Mouse (Mus musculus): Measurements from ENCODE around the gene Ovol1. TPM values are rescaled to one million over a fixed set of nuclear protein-coding genes. Genes with fewer than 3 reads are reported as not detected.

Ovol1 gene
- polyA plus RNA-seq, 1 experiment from 2014 or later: 0.31 TPM

Other genes with a start within 250 kb of the Ovol1 start
- gene Catsper1, start 224.9 kb downstream of the Ovol1 start, polyA plus RNA-seq (2015; fragmentation: Nextera tagmentation; extraction: Ambion mirVana): not detected in 2 replicates
- 0.57 TPM in 1 of 2 replicates, not detected in the other for gene Cst6, start 211.1 kb downstream of the Ovol1 start, polyA plus RNA-seq (2015; fragmentation: Nextera tagmentation; extraction: Ambion mirVana)
- gene Eif1ad, start 193.9 kb downstream of the Ovol1 start, polyA plus RNA-seq (2015; fragmentation: Nextera tagmentation; extraction: Ambion mirVana): 22.4 and 23.5 TPM in 2 replicates
- 189 and 214 TPM in 2 replicates for gene Banf1, start 193.5 kb downstream of the Ovol1 start, polyA plus RNA-seq (2015; fragmentation: Nextera tagmentation; extraction: Ambion mirVana)
- 23.8 and 25.8 TPM in 2 replicates for gene Sart1, start 171.9 kb downstream of the Ovol1 start, polyA plus RNA-seq (2015; fragmentation: Nextera tagmentation; extraction: Ambion mirVana)
- gene Tsga10ip, start 158.1 kb downstream of the Ovol1 start, polyA plus RNA-seq (2015; fragmentation: Nextera tagmentation; extraction: Ambion mirVana): 0.05 and 0.26 TPM in 2 replicates
- gene Drap1, start 135.7 kb downstream of the Ovol1 start, polyA plus RNA-seq (2015; fragmentation: Nextera tagmentation; extraction: Ambion mirVana): 61.4 and 64.5 TPM in 2 replicates
- 6.1 and 7.1 TPM in 2 replicates for gene AI837181, start 135.5 kb downstream of the Ovol1 start, polyA plus RNA-seq (2015; fragmentation: Nextera tagmentation; extraction: Ambion mirVana)
- gene Fosl1, start 113.1 kb downstream of the Ovol1 start, polyA plus RNA-seq (2015; fragmentation: Nextera tagmentation; extraction: Ambion mirVana): not detected in 2 replicates
- 0.86 and 0.97 TPM in 2 replicates for gene Ccdc85b, start 102.8 kb downstream of the Ovol1 start, polyA plus RNA-seq (2015; fragmentation: Nextera tagmentation; extraction: Ambion mirVana)
- 25.9 and 27.2 TPM in 2 replicates for gene Fibp, start 100.0 kb downstream of the Ovol1 start, polyA plus RNA-seq (2015; fragmentation: Nextera tagmentation; extraction: Ambion mirVana)
- gene Ctsw, start 92.1 kb downstream of the Ovol1 start, polyA plus RNA-seq (2015; fragmentation: Nextera tagmentation; extraction: Ambion mirVana): 0.36 and 0.58 TPM in 2 replicates
- 13.5 and 15.8 TPM in 2 replicates for gene Efemp2, start 86.7 kb downstream of the Ovol1 start, polyA plus RNA-seq (2015; fragmentation: Nextera tagmentation; extraction: Ambion mirVana)
- 12.7 and 15.6 TPM in 2 replicates for gene Mus81, start 72.2 kb downstream of the Ovol1 start, polyA plus RNA-seq (2015; fragmentation: Nextera tagmentation; extraction: Ambion mirVana)
- 930 and 955 TPM in 2 replicates for gene Cfl1, start 70.2 kb downstream of the Ovol1 start, polyA plus RNA-seq (2015; fragmentation: Nextera tagmentation; extraction: Ambion mirVana)
- gene 1700020D05Rik, start 56.9 kb downstream of the Ovol1 start, polyA plus RNA-seq (2015; fragmentation: Nextera tagmentation; extraction: Ambion mirVana): 0.09 and 0.14 TPM in 2 replicates
- gene Snx32, start 50.1 kb downstream of the Ovol1 start, polyA plus RNA-seq (2015; fragmentation: Nextera tagmentation; extraction: Ambion mirVana): 5.7 and 7.2 TPM in 2 replicates
- 3.5 and 4.4 TPM in 2 replicates for gene Ap5b1, start 7.4 kb upstream of the Ovol1 start, polyA plus RNA-seq (2015; fragmentation: Nextera tagmentation; extraction: Ambion mirVana)
- gene Rnaseh2c, start 41.2 kb upstream of the Ovol1 start, polyA plus RNA-seq (2015; fragmentation: Nextera tagmentation; extraction: Ambion mirVana): 92.2 and 115 TPM in 2 replicates
- 15.9 and 16.4 TPM in 2 replicates for gene Kat5, start 49.6 kb upstream of the Ovol1 start, polyA plus RNA-seq (2015; fragmentation: Nextera tagmentation; extraction: Ambion mirVana)
- gene Rela, start 76.8 kb upstream of the Ovol1 start, polyA plus RNA-seq (2015; fragmentation: Nextera tagmentation; extraction: Ambion mirVana): 21.6 and 23.6 TPM in 2 replicates
- gene Sipa1, start 103.1 kb upstream of the Ovol1 start, polyA plus RNA-seq (2015; fragmentation: Nextera tagmentation; extraction: Ambion mirVana): 19.7 and 22.3 TPM in 2 replicates
- gene Map3k11, start 128.1 kb upstream of the Ovol1 start, polyA plus RNA-seq (2015; fragmentation: Nextera tagmentation; extraction: Ambion mirVana): 12.9 and 15.2 TPM in 2 replicates
- gene Pcnx3, start 128.3 kb upstream of the Ovol1 start, polyA plus RNA-seq (2015; fragmentation: Nextera tagmentation; extraction: Ambion mirVana): 8.2 and 9.7 TPM in 2 replicates
- 0.14 TPM in 2 replicates for gene Kcnk7, start 143.7 kb upstream of the Ovol1 start, polyA plus RNA-seq (2015; fragmentation: Nextera tagmentation; extraction: Ambion mirVana)
- 104 and 105 TPM in 2 replicates for gene Ehbp1l1, start 165.7 kb upstream of the Ovol1 start, polyA plus RNA-seq (2015; fragmentation: Nextera tagmentation; extraction: Ambion mirVana)
- gene Fam89b, start 169.0 kb upstream of the Ovol1 start, polyA plus RNA-seq (2015; fragmentation: Nextera tagmentation; extraction: Ambion mirVana): 29.7 and 32.5 TPM in 2 replicates
- 0.74 and 4.6 TPM in 2 replicates for gene Ltbp3, start 180.3 kb upstream of the Ovol1 start, polyA plus RNA-seq (2015; fragmentation: Nextera tagmentation; extraction: Ambion mirVana)
- 19.3 and 21.5 TPM in 2 replicates for gene Scyl1, start 210.8 kb upstream of the Ovol1 start, polyA plus RNA-seq (2015; fragmentation: Nextera tagmentation; extraction: Ambion mirVana)